Mouse (Mus musculus) CD8-positive naive resting alpha-beta T cell, adult 2 months (primary cell): ENCODE results near the gene Lyrm7.
"Not testable (repeated sequence)": the region's sequence is repeated elsewhere in the genome, so short reads cannot be mapped to it uniquely, and the experiment has no call there.

ENCODE experiments used
- DNase-seq, 2 experiments: peaks; one replicate each; pipeline ENCODE4 v3.0.0; 2022; ENCODE audit warnings: low read depth in 2 of 2, low spot score in 2 of 2

Gene Lyrm7

DNA sequence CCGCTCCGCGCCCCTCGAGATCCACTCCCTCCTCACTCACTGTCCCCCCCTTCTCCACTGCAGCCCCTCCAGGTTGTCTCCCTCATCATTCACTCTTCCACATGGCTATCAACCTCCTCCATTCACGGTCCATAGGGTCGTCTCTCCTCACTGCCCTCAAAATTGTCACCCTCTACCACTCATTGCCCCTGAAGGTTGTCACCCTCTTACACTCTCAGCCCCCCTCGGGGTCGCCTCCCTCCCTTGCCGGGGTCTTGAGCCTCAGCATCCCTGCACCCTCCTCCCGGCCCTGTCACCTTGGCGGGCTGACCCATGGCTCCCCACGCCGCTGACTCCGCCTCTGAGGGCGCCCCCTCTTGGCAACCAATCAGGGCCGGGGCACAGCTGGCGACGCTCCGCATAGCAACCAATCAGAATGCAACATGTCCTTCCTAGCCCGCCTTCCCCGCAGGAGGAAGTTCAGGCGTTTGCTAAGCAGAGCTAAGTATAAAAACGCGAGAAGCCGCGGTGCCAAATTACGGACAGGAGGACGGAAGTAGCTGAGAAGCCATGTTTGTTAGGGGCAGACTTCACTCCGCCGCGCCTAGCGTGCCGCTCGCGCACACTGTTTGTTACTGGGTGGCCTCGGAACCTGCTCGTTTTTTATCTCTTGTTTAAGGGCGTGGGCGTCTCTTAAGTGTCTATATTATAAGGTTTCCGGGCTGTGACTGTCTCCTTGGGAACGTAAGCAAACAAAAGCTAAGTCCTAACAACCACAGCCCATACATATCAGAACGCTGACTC is at the start of gene Lyrm7:
Gene Lyrm7, minus strand, starts transcription at position 661 of the 783 bp plus-strand sequence.
- peak; percentile 94 to 95 for DNase-seq

DNA sequence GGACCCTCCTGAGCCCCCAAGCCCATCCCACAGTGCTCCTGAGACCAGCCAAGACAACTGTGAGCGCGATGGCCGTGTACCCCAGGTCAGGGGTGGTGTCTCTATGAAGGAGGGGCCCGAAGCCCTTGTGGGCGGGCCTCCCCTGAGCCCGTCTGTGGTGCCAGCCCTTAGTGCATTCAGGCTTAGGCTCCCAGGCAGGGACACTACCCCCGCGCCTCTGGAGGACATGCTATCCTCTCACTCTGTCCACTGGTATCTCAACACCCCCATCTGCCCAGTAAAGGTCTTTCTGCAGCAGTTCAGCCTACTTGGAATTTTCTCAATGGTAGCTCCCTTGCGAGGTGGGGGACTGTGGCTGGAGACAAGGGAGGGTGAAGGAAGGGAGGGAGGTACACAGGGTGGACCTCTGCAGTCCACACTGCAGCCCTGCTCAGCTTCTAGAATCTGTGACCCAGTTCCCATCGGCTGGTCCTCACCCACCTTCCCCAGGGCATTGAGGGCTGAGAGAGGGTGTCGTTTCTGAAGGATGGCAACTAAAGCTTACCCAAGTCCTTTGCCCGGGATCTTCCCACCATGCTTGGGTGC is 49.5 kb upstream of the Lyrm7 start:
- no peak for DNase-seq

DNA sequence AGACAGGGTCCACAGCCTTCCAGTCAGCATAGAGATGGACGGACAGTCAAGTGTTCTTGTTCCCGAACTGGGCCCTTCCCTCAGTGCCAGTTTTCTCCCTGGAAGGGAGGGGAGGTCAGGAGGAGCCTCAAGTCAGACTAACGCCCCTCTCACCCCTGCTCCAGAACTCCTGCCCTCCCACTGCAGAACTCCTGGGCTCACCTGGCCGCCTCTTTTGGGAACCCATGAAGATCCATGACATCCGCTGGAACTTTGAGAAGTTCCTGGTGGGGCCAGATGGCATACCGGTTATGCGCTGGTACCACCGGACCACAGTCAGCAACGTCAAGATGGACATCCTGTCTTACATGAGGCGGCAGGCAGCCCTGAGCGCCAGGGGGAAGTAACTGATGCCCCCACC is 48.6 kb upstream of the Lyrm7 start:
- DNase-seq, result no peak

DNA sequence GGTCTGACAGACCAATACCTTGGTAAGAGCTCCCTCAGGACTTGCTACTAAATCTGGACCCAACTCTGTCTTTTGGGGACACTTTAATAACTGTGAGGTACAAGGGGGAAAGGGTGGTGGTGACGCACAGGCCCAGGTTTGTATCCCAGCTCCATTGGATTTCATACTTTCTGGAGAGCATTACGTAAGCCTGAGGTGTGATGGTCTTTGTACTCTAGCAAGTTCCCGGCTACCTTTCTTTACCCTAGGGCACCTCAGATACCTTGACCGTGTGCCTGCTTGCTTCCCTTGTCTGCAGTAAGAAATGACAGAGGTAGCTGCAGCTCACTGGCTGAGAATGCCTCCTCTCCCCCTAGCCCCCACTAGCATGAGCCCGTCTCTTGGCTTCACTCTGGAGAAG is 46.5 kb upstream of the Lyrm7 start:
- no peak for DNase-seq

DNA sequence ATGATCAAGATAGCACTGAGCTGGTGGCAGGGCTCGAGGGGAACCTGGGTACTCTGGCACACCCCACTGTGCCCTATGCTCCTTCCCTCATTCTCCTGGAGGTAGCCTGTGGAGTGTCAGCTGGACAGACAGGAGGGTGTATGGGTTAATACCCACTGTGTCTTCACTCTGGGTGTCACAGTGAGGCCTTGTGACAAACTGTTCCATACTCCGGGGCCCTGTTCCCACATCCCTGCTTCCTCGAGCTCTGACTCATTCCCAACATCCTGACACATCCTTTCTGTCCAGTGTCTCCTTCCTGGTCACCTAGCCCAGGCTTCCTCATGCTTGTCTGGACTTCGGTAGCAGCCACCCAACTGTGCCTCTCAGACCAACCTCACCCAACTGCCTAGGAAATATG is 45.8 kb upstream of the Lyrm7 start:
- no peak for DNase-seq

- DNase-seq, result no peak
These were observed 45.2 kb upstream of the Lyrm7 start for GRCm38 (mm10) chr11:54905931-54906330.

GRCm38 (mm10) chr11:54905086-54905485 is 44.4 kb upstream of the Lyrm7 start:
- DNase-seq, result no peak

- DNase-seq, result no peak
These were observed 43.4 kb upstream of the Lyrm7 start for GRCm38 (mm10) chr11:54903940-54904706.

GRCm38 (mm10) chr11:54903339-54903738 is 42.6 kb upstream of the Lyrm7 start:
- no peak for DNase-seq

- DNase-seq, result no peak
These were observed 41.9 kb upstream of the Lyrm7 start, which contains the start of gene Gpx3 for GRCm38 (mm10) chr11:54902333-54903323. Gpx3 (plus strand) TSS chr11:54902453.

- no peak for DNase-seq
These were observed 38.9 kb upstream of the Lyrm7 start for GRCm38 (mm10) chr11:54899657-54900056.

DNA sequence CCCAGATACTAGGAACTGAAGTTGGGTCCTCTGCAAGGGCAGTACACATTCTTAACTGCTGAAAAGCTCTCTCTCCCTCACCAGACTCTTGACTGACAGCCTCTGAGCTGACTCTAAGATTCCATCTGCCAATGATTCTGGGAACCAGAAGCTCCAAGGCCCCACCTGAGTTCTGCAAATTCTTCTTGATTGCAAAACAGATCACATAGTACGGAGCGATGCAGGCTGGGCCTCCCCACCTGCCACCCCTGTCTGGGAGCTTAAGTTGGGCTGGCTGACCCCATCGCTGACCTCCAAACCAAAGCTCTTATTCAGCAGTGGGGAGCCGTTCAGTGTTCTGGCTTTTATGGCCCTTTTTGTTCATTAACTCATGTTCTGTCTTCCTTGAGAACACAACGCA is 36.8 kb upstream of the Lyrm7 start:
- DNase-seq, result no peak

GRCm38 (mm10) chr11:54896646-54897045 is 35.9 kb upstream of the Lyrm7 start:
- not testable (repeated sequence) for DNase-seq

GRCm38 (mm10) chr11:54894589-54894988 is 33.9 kb upstream of the Lyrm7 start:
- DNase-seq, result no peak

DNA sequence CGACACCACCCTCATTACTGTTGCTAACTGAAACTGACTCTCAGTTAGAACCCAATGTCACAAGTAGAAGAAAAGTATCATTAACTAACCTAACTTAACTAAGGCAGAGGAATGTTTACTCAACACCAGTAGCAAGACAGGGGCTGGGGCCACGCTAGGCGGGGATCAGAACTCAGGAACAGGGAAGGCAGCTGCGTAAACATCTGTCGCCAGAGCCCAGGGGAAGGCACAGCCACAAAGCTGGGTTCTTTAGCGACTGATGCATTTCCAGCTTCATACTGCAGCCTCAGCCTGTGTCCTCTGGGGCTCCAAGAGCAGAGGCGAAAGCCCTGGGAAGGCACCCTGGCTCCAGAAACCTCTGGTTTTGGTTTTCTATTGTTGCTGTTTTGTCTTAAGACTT is 31.4 kb upstream of the Lyrm7 start:
- no peak for DNase-seq

DNA sequence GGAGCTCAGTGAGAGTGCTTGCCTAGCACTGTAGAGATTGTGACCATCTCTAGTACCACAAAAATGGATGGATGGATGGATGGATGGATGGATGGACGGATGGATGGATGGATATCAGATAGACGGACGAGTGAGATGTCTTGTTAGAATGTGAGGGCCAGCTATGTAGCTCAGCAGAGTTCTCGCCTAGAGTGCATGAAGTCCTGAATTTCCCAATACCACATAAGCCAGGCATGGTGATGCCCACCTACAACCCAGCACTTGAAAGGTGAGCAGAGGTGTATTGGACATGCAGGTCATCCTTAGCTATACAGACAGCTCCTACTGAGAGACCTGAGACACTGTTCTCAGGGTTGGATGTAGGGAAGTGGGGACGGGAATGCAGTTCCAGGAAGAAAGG is 30.6 kb upstream of the Lyrm7 start:
- no peak for DNase-seq

- DNase-seq, result no peak
These were observed 27.2 kb upstream of the Lyrm7 start for GRCm38 (mm10) chr11:54887927-54888326.

GRCm38 (mm10) chr11:54885406-54885805 is 24.7 kb upstream of the Lyrm7 start:
- DNase-seq, result no peak

DNA sequence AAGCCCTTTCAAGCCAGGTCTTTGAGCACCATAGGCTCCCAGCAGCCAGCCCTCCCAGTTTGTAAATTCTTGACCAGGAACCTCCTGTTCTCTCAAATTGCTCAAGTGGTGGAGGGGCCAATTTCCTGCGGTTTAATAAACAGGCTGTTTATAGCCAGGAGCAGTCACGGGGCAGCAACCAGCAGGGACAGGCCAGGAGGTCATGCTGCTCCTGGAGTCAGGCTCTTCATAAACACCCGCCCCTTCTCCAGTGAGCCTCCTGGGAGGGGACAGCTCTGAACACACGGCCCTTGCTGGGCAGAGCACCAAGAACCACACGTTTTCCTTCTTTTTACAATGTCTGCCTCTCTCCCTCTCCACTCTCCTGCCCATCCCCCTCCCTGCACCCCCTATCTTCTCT is 24.2 kb upstream of the Lyrm7 start:
- DNase-seq, result no peak

GRCm38 (mm10) chr11:54884197-54884828 is 23.6 kb upstream of the Lyrm7 start:
- no peak for DNase-seq
